Mouse (Mus musculus) fibroblast of lung, adult 2 months (primary cell): Measurements from ENCODE around the gene Cd47.

Source experiments
- DNase-seq: peaks from one replicate; pipeline ENCODE4 v3.0.0-alpha.2; 2011; ENCODE audit warnings: low read depth

Gene Cd47

GRCm38 (mm10) chr16:49868278-49868677 lies 67.9 kb downstream of the Cd47 start:
- no peak for DNase-seq

- no peak for DNase-seq
Measured at GRCm38 (mm10) chr16:49873918-49874317, 73.6 kb downstream of the Cd47 start.

- no peak for DNase-seq
Measured at GRCm38 (mm10) chr16:49874546-49874945, 74.2 kb downstream of the Cd47 start.

- DNase-seq = no peak
Measured at GRCm38 (mm10) chr16:49876291-49877030, 76.1 kb downstream of the Cd47 start.

- DNase-seq = no peak
Measured at GRCm38 (mm10) chr16:49877243-49877642, 76.9 kb downstream of the Cd47 start.

GRCm38 (mm10) chr16:49878051-49878450 lies 77.7 kb downstream of the Cd47 start:
- no peak for DNase-seq

GRCm38 (mm10) chr16:49886403-49887066 lies 86.2 kb downstream of the Cd47 start:
- DNase-seq = no peak

GRCm38 (mm10) chr16:49887290-49887689 lies 87.0 kb downstream of the Cd47 start:
- no peak for DNase-seq

- DNase-seq = no peak
Measured at GRCm38 (mm10) chr16:49887811-49888564, 87.7 kb downstream of the Cd47 start.

GRCm38 (mm10) chr16:49889031-49889655 lies 88.8 kb downstream of the Cd47 start:
- no peak for DNase-seq

GRCm38 (mm10) chr16:49892252-49892651 lies 91.9 kb downstream of the Cd47 start:
- no peak for DNase-seq

GRCm38 (mm10) chr16:49892945-49893344 lies 92.6 kb downstream of the Cd47 start:
- DNase-seq = no peak

GRCm38 (mm10) chr16:49894624-49895023 lies 94.3 kb downstream of the Cd47 start:
- no peak for DNase-seq

GRCm38 (mm10) chr16:49896132-49896531 lies 95.8 kb downstream of the Cd47 start:
- DNase-seq = no peak

- no peak for DNase-seq
Measured at GRCm38 (mm10) chr16:49901395-49901794, 101.1 kb downstream of the Cd47 start.

- no peak for DNase-seq
Measured at GRCm38 (mm10) chr16:49902083-49902482, 101.8 kb downstream of the Cd47 start.

- no peak for DNase-seq
Measured at GRCm38 (mm10) chr16:49904248-49904930, 104.1 kb downstream of the Cd47 start.

- no peak for DNase-seq
Measured at GRCm38 (mm10) chr16:49905041-49905440, 104.7 kb downstream of the Cd47 start.

GRCm38 (mm10) chr16:49905601-49906001 lies 105.3 kb downstream of the Cd47 start:
- DNase-seq = peak; percentile 49

GRCm38 (mm10) chr16:49906066-49906465 lies 105.7 kb downstream of the Cd47 start:
- DNase-seq = no peak

GRCm38 (mm10) chr16:49906940-49907339 lies 106.6 kb downstream of the Cd47 start:
- DNase-seq = no peak

GRCm38 (mm10) chr16:49907356-49907755 lies 107.0 kb downstream of the Cd47 start:
- DNase-seq = no peak
